Comparison of ENCODE assay signal across 9 mouse cellular contexts in genomic region chr13:9314099-9314712, GRCm38 (mm10). TPM values are rescaled to one million over a fixed set of nuclear protein-coding genes. Genes with fewer than 3 reads are reported as not detected.
DNase-seq lines count a peak whose midpoint lies in the region; ATAC-seq and TF ChIP-seq lines count a peak whose summit lies in the region.
"Had no signal": no experiment of that assay in that cellular context is flagged by ENCODE, and none has a peak within 500 bp of the region (broad histone marks: within the 10 kb centered on the region; RNA-seq: fewer than 3 reads in every experiment).

No protein-coding gene starts in this region.

- WGBS in midbrain, embryonic 13.5 days = 82% methylated on average over 2 of the region's 2 CpGs
- 54% methylated on average over 2 of the region's 2 CpGs for WGBS in midbrain, postnatal 0 days
- 67% methylated on average over 2 of the region's 2 CpGs for WGBS in hindbrain, embryonic 12.5 days

- H3K9me3 ChIP-seq in midbrain, embryonic 13.5 days = no peaks in the 10 kb centered on the region
- H3K9me3 ChIP-seq in midbrain, postnatal 0 days (ENCODE audit: low read length) = no peaks in the 10 kb centered on the region
- no peaks in the 10 kb centered on the region for H3K9me3 ChIP-seq in hindbrain, embryonic 12.5 days (replicated peaks)

- H3K4me2 ChIP-seq in midbrain, embryonic 13.5 days (replicated peaks) = no peak overlapping the region
- no peak overlapping the region for H3K4me2 ChIP-seq in midbrain, postnatal 0 days (ENCODE audit: low read depth, low read length, poor library complexity, severe bottlenecking)
- no peak overlapping the region for H3K4me2 ChIP-seq in hindbrain, embryonic 12.5 days (replicated peaks)

- TF ChIP-seq CTCF in midbrain, postnatal 0 days (IDR thresholded peaks at IDR 0.05) = no peak

- no peak overlapping the region for H3K27ac ChIP-seq in midbrain, embryonic 13.5 days
- H3K27ac ChIP-seq in midbrain, postnatal 0 days (ENCODE audit: low read depth, low read length) = no peak overlapping the region
- H3K27ac ChIP-seq in hindbrain, embryonic 12.5 days = no peak overlapping the region

- H3K4me1 ChIP-seq in midbrain, embryonic 13.5 days (replicated peaks) = peaks cover 18% of the 10 kb centered on the region
- H3K4me1 ChIP-seq in midbrain, postnatal 0 days (ENCODE audit: insufficient read depth, low read length) = peaks cover 2% of the 10 kb centered on the region; the same call in 1 of the 2 replicates
- H3K4me1 ChIP-seq in hindbrain, embryonic 12.5 days = peaks cover 10% of the 10 kb centered on the region

- no peaks in the 10 kb centered on the region for H3K27me3 ChIP-seq in midbrain, embryonic 13.5 days
- no peaks in the 10 kb centered on the region for H3K27me3 ChIP-seq in midbrain, postnatal 0 days (ENCODE audit: insufficient read depth, low read length)
- H3K27me3 ChIP-seq in hindbrain, embryonic 12.5 days = no peaks in the 10 kb centered on the region

- H3K4me3 ChIP-seq in midbrain, embryonic 13.5 days (replicated peaks) = no peak overlapping the region
- H3K4me3 ChIP-seq in midbrain, postnatal 0 days (ENCODE audit: low read depth, low read length) = no peak overlapping the region
- no peak overlapping the region for H3K4me3 ChIP-seq in hindbrain, embryonic 12.5 days
- H3K4me3 ChIP-seq: erythroblast, embryonic 14.5 days had no signal

- no peak overlapping the region for H3K9ac ChIP-seq in midbrain, embryonic 13.5 days (replicated peaks)
- no peak overlapping the region for H3K9ac ChIP-seq in midbrain, postnatal 0 days (replicated peaks; ENCODE audit: low read length, poor library complexity, severe bottlenecking)
- no peak overlapping the region for H3K9ac ChIP-seq in hindbrain, embryonic 12.5 days

- no peaks in the 10 kb centered on the region for H3K36me3 ChIP-seq in midbrain, embryonic 13.5 days
- no peaks in the 10 kb centered on the region for H3K36me3 ChIP-seq in midbrain, postnatal 0 days (ENCODE audit: insufficient read depth, low read length)
- no peaks in the 10 kb centered on the region for H3K36me3 ChIP-seq in hindbrain, embryonic 12.5 days

- peak; percentile 24; the same call in 1 of the 2 replicates for ATAC-seq in cerebellum, adult (ENCODE audit: insufficient number of reproducible peaks, low FRiP score, low TSS enrichment)
- ATAC-seq in midbrain, embryonic 13.5 days = 0 out of 2 replicates have a peak, but pooled peaks have one; percentile 14
- ATAC-seq in midbrain, postnatal 0 days (ENCODE audit: low FRiP score) = no peak
- peak; percentile 58; the same call in 1 of the 2 replicates for ATAC-seq in hindbrain, embryonic 12.5 days (ENCODE audit: low FRiP score)

- DNase-seq in cerebellum, adult 11 months = no peak
- DNase-seq in midbrain, postnatal 0 days (ENCODE audit: low spot score) = no peak
- peak; percentile 52 to 63 for DNase-seq in lung, postnatal 4 days
- DNase-seq in gastrocnemius, adult 18-20 months (ENCODE audit: low spot score) = no peak
- DNase-seq in layer of hippocampus, adult 8-10 months (ENCODE audit: low spot score in 2 of 2) = no peak

RNA-seq across cellular contexts. Expression of gene Dip2c, which starts 37.9 kb away (rescaled TPM):
- polyA plus RNA-seq in midbrain, embryonic 13.5 days (2015; fragmentation: Nextera tagmentation; extraction: Ambion mirVana) = 9.5 and 10.3 TPM in 2 replicates
- 74.4 and 78.2 TPM in 2 replicates for total RNA-seq in midbrain, postnatal 0 days (2014; rRNA removed)
- polyA plus RNA-seq in midbrain, postnatal 0 days (2015; fragmentation: Nextera tagmentation; extraction: Ambion mirVana) = 9.5 and 9.7 TPM in 2 replicates
- polyA plus RNA-seq in hindbrain, embryonic 12.5 days (2016; fragmentation: Nextera tagmentation; extraction: Ambion mirVana) = 12.7 and 13.2 TPM in 2 replicates
- total RNA-seq in gastrocnemius, adult 18-20 months (2021) = 10 to 100 TPM; 10.8 to 11.4 TPM
- 10 to 100 TPM; 61.2 to 68.2 (median 64.0) TPM for total RNA-seq in layer of hippocampus, adult 8-10 months (2022)

Comparison
In these comparisons a context has a peak if more than half of its experiments do, and no peak if none do; other contexts are left out.
1. DNase-seq: peak in lung, postnatal 4 days (2 of 2); none in cerebellum, adult 11 months (single experiment), midbrain, postnatal 0 days (single experiment), gastrocnemius, adult 18-20 months (single experiment) and layer of hippocampus, adult 8-10 months (0 of 2).